Mouse (Mus musculus): Measurements from ENCODE around the gene Phc1.

Phc1 gene

DNA sequence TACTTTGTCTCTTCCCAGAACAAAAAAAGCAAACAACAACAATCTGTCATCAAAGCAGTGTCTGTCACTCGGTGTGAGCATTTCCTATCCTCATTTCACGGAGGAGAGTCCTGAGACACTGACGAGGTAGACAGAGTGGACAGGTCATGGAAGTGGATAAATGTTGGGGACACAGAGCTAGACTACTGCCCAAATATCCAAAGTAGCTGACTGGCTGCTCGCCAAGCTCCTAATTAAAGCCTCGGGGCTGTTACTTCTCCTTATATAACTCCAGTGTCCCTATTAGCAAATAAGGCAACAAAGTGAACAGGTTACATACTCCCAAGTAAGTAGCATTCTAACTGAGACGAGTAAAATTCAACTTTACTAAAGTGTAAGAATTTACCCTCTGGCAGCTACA lies 2.8 kb downstream of the Phc1 start:
- DNase-seq: peak; percentile 22 to 48

DNA sequence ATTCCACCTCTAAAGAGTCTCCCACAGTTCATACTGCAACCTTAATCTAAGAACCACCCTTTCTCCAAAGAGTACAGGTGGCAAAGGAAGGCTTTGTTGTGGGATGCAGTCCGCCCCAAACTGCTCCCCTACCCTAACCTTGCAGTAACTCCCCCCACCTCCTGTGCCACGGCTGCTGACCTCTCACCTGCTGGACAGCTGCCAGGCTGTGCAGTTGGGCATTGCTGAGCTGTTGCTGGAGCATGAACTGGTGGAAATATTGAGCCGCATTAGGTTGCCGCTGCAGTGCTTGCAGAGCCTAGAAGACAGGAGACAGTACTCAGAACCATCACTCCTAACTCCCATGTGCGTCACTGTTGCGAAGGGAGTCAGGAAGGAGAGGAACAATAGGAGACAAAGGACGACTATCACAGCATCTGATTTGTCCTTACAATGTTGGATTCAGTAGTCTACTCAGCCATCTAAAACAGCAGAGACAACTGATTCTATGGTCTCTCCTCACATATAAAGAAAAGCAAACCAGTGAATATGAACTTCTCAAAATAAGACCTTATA lies 5.5 kb downstream of the Phc1 start:
- DNase-seq: peak in 1 of 2 experiments; percentile 16

DNA sequence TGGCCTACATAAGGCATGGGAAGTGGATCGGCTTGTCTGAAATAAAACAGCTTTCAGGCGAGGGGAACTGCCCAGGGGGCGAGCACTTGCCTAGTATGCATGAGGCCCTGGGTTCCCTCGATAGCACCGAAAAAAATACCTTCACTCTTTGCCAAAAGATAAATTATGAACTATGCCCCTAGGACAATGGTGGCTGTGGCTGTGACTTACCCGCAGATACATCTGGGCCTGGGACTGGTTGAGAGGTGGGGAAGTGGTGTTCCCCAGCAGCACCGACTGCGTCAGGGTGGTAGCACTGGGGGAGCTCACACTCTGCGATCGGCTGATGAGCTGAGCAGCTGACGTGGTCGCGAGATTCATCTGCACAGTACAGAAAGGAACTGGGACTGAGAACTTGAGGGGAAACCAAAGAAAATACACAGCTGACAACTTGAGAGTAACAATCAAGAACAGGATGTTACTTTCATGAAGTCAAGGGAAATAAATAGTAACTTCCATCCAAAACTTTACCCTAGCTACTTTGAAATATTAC lies 7.2 kb downstream of the Phc1 start:
- DNase-seq: no peak

DNA sequence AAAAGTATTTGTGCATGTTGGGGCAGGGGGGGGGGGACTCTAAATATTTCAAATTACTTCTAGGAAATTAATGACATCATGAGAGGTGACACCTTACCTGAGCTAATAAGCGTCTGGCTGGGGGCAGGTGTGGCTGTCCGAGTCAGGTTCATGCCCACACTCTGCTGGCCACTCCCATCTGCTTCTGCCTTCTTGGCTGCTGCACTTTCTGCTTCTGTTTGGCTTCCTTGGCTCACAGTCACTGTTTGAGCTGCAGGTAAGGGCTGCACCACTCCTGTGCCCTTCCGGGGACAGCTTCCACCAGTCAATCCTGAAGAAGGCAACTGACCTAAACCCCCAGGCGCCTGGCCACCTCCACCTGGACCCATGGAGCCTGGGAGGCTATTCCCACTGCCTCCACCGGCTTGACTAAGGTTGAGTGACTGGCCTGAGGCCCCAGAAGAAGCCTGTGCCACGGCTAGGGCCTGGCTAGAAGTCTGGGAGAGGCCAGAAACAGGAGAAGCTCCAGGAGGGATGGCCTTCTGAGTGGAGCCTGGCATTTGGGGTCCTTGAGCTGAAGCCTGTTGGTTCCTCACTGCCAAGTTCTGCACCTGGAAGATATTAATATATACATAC lies 14.9 kb downstream of the Phc1 start:
- DNase-seq: no peak

DNA sequence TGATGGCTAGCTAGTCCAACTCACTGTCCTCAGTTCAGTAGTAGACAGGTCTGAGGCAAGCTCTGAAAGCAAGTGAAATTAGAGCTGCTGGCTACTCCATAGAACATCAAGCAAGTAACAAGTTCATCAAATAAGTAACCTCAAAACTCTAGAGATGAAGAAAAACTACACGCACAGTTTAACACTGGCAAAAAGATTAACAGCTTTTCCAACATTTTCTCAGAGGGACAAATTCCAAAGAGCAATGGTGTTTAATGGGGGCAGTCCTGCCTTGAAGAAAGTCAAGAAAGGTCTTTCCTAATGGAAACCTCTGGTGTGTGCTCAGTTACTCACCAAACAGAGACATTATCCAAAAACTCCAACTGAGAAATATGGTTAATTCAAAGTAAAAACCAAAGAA lies 21.6 kb downstream of the Phc1 start:
- no peak for DNase-seq

DNA sequence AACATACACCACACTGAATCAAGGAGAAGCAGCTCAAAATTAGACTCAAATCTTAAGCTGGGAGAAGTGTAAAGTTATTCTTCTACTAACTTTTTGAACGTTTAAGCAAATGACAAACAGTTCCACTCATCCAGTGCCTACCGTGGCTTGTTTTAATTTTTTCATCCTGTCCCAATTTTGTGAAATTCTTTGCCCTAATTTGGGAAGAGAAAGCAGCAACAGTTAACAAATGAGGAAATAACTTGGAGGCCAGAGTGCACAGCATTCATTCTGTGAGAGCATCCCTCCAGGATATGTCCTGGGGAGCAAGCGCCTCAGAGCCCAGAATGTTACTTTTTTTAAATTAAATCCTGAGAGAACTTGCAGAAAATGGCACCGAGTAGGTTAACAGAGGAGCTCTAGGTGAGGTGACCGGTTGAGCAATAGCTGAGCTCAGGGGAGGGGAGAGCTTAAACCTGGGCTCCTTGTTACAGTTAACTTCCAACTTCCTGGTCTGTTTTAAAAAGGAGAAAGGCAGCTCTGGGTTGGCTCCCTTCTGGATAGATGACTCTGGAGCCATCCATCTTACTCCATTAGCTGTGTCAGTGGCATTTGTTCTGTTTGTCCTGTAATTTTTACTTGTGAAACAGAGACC lies 30.1 kb downstream of the Phc1 start:
- DNase-seq: no peak

DNA sequence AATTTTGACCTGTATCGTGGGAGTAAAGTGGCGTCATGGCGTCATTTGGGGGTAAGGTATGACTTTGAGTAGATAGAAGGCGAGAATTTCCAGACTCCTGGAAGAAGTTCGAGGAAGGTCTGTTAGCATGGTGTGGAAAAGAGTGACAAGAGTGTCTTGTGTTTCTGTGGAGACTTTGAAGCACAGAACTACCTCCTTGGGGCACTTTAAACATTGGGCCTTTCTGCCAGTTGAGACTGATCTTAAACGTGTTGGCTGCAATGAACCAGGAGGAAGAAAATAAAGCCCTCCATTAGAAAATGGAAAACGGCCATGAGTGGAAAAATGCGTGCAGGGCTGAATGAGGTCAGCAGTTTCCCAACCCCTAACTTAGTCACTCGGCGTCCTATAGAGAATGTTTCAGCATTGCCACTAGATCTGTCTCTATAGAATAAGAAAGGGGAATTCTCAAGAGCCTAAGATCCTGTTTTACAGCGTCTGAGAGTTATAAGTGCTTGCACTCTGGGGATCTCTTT lies 30.9 kb downstream of the Phc1 start:
- no peak for DNase-seq

DNA sequence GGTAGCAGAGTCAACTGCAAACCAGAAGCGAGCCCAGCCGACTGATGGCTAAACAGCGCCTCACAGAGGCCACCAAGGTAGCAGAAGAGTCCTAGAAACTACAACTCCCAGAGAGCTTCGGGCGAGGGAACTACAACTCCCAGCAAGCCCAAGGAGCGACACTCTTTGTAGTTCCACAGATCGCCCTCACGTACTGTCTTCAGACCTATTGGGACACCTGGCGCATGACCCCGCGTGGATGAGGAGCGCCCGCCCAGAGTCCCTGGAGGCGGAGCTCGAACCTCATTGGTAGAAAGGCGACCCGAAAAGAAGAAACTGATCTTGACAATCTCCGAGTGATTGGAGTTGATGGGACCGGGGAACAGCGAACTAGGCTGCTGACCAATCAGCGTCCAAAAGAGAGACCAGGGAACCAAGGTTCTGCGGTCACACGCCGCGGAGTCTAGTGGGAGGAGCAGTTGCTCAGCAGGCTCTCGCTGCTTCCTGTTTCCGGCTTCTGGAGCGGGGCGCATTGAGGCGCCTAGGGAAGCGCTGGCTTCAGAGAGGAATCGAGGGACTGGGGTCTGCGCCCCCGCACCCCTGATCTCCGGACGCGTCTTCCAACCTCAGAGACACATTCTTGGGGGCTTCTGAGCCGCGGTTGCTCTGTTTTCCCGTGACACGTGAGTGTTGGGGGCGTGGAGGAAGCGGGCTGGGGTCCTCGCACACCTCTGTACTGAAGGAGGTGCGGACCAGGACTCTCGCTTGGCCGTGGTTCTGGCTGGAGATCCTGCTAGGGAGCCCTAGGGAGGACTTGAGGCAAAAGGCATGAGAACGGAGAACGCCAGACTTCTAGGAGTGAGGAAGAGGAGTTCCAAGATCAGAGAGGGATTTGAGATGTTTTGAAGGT lies 31.6 kb downstream of the Phc1 start, which contains the start of gene M6pr:
TSS of gene M6pr (plus strand) at position 216 of the 889 bp plus-strand sequence.
- peak; percentile 94 to 95 for DNase-seq

DNA sequence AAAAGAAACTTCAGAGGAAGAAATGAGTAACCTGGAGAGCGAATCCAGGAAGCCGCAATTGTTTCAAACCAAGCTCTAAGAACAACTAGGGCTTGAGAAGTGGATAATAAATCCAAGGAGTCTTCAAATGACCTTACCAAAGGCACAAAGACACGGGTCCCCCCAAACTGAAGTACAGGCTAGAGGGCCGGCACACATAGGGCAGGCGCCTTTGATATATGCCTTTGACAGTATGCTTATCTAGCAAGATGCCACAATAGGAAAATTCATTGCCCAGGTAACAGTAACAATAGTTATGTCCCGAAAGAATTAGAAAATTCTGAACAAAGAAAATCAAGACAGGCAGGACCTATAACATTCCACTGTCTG lies 32.2 kb downstream of the Phc1 start:
- no peak for DNase-seq

DNA sequence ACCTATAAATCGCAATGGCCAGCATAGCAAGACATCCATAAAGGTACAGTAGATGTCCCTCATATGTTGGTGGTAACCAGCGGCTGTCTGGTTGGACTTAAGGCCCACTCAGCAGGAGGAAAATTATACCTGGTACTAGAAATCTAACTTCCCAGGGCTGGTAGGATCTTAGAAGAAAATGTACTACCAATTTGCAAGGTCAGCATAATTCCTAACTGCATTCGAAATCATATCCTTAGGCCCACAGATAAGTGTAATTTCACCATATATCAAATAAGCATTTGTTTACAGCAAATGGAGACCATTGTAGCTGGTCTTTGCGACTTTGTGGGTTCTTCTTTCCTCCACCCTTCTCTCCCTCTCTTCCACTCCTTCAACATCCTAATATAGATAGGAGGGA lies 33.7 kb downstream of the Phc1 start:
- DNase-seq: no peak

DNA sequence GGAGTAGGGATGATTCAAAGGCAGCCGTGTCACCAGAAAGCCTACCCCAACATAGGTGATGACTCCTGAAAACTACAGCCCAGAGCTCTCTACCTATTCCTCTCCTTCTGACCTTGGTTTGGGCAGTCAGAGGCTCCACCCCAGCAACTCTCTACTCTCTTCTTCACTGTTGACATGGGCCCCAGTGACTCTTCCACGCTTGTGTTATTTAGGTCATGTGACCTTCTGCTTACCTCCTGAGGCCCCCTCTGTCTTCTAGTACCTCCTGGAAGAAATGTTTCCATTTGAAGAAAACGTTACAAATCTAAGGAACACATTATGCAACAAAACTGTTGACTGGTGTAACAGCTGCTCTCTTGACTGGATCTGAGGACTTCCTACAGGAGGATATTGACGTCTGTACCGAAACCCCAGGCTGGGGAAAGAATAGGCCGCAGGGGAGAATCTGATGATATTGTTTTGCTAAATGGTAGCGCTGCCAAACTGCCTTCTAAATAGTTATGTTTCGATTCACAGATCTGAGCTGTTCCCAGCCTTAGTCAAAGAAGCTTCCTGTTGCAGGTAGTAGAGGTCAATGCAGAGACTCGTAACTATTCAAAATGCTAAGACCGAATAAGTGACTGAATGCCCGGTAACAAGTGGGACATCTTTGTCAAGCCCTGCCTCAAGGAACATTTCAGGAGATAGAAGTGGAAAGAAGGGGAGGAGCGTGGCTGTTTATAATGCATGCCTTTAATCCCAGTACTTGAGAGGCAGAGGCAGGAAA lies 35.4 kb downstream of the Phc1 start:
- no peak for DNase-seq

DNA sequence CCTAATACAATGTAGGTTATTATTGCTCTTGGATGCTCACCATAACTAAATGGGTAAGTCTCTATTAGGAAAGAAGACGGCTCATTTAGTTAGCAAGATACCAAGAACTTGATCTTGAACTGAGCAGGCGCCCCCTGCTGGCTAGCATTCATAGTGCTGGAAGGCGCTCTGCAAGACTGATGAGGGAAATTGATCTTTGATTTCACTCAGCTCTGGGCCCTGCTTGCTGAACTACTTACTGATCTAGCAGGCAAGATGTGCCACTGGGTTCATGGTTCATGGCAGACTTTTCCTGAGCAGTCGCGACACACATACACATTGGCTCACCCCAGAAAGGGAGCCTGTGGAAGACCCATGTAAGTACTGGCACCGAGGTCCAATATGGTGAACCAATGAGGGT lies 36.0 kb downstream of the Phc1 start:
- DNase-seq: peak; percentile 80 to 90

DNA sequence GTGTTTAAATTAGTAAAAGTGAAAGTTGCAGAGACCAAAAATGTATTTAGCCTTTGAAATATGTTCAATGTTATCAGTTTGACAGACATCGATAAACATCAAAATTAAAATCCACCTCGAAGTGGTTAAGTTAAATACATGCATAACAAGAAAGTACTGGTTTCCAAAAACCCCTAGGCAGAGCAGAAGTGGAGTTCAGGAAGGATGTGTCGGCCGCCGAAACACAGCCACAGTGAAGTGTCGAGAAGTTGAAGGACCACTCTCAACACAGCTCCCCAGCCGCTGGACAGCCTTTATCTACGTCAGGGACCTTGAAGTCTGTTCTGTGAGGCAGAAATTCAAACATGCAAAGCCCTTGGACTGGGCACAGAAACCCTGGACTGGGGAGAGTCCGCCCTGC lies 36.8 kb downstream of the Phc1 start:
- no peak for DNase-seq

DNA sequence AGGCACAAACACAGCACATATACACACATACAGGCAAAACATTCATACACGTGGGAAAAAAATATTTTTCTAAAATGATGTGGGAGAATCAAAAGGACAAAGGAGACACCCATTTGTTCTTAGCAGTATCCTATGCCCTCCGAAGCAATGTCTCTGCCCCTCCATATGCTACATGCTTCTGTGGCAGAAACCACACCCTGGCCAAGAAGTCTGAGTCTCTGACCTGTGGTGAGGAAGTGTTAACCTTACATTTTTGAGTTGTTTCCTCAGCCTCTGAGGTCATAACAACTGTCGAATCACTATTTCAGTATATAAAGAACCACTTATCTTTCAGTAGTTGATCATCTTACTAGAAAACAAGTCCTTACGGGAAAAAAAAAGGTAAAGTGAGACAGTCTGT lies 37.7 kb downstream of the Phc1 start:
- no peak for DNase-seq

DNA sequence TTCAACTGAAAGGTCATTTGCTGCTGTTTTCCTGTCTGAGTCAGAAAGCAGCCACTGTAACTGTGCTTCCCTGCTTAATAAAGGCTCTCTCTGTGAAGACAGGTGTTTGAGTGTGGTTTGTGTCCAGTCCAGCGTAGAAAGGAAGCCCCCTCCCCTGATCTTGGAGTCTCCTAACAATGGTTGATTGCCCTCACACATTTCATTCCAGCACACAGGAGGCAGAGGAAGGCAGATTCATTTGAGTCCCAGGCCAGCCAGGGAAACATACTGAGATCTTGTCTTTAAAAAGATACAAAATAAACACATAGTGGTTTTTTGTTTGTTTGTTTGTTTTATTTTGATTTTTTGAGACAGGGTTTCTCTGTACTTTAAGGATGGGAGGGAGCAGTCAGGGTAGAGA lies 38.2 kb downstream of the Phc1 start:
- no peak for DNase-seq

DNA sequence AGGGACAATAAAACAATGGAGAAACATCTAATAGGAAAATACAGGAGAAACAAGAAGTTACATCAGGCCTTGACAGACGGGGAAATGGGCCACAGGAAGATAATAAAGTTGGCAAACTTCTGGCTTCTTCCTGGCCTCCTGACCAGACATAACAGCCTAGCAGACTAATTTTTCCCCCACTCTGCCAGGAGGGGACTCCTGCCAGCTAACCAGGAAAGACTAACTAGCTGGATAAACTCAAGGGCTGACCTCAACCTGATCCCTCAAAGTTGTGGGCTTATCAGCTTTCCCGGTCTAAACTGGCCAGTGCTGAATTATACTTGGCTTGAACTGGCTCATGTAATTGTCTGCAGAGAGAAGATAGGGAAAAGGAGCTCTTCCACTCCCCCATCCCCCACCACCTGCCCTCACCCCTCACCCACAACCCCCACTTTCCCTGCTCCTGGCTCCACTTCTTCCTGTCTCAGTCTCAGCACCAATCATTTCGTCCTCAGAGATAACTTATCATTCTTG lies 40.7 kb downstream of the Phc1 start:
- DNase-seq: no peak

DNA sequence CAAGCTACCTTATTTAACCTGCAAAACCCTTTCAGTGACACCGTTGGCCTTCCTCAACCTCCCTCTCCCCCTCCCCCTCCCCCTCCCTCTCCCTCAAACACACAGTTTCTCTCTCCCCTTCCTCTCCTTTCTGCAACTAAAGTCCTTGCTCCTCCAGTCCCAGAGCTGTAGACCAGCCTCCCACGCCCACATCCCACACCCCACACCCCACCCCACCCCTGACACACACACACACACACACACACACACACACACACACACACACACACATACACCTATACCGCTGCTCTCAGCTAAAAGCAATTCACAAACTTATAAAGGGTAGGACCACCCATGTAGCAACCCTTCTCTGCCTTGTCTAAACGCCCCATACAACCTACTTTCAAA lies 42.1 kb downstream of the Phc1 start:
- DNase-seq: no peak

DNA sequence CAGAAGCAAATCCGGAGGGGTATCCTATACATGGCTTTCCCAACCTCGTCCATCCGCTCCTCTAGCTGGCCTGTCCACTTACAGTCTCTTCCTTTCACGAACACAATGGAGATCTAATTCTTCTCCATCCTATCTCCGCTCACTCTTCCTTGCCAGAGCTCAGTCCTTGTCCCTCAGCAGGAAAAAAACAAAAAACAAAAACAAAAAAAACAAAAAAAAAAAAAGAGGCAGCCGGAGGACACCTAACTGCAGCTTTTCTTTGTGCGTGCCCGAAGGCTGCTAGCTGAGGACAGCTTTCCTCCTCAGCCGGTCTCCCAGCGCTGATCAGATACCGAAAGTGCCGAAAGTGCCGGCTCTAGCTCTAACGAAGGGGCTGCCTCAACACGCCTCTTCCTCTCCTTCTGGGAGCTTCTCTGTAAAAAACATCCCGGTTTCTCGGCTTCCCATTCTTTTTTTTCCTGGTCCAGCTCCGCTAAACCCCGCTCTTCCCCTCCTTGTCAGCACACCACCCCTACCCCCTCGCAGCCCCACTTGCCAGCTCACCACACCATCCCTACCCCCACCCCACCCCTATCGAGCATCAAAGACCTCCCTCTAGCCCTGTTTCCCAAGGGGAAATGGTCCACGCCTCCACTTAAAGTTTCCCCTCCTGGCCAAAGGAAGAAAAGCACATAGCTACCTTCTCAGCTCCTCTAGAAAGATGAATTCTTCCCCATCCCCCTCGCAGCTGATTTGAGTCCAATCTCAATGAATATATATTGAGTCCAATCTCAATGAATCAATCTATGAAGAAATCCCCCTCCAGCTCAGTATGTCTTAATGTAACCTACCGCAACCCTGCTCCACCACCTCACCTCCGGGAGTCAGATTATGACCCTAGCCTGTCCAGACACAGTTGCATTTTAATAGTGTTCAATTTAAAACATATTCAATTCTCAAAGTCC lies 42.8 kb downstream of the Phc1 start:
- peak; percentile 44 to 49 for DNase-seq

DNA sequence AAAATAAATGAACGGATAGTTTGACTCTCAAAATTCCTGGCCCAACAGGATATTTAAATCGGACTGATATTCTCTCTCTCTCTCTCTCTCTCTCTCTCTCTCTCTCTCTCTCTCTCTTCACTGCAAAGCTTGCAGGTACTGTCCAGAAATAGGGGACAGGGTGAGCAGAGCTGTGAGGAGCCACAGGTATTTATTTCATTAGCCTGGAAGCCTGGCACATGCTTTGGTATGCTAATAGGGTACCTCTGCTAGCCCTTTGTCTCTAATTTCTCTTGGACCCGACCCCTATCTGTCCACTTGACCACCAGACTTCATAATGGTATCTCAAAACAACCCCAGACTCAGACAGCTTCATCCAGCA lies 43.5 kb downstream of the Phc1 start:
- no peak for DNase-seq

DNA sequence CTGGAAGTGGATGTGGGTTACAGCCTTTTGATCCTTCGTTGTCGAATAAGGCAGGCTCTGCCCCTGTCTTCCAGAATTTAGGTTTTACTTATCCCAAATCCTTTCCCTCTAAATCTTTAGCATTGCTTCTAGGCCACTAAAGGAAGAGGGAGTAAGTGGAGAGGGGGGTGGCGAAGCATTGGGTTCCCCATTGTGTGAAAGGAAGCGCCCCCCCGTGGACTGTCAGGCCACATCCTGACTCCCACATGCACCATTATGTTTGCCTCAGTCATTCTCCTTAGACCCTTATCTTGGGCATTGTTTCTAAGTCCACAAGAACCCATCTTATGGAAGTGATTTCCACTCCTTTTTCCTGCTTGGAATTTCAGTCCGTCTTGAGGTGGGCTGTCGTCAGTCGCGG lies 45.1 kb downstream of the Phc1 start:
- no peak for DNase-seq

DNA sequence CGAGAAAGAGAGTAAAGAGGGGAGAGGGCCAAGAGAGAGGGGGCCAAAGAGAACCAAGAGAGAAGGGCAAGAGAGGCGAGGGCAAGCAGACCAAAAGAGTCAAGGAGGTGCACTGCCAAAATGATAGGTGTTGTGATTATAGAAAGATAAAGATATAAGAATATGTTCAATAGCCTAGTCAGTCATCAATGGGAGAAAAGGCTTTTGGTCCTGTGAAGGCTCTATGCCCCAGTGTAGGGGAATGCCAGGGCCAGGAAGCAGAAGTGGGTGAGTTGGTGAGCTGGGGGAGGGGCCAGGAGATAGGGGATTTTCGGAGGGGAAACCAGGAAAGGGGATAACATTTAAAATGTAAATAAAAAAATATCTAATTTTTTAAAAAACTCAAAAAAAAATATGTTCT lies 46.1 kb downstream of the Phc1 start:
- no peak for DNase-seq
